Mouse (Mus musculus): Measurements from ENCODE around the gene Gm28053.

GRCm38 (mm10) chr6:48681472-48682090 is 36.8 kb upstream of the Gm28053 start:
- no peak for TF ChIP-seq CTCF (conservative IDR thresholded peaks at IDR 0.05; ENCODE audit: low read length)
- TF ChIP-seq NANOG (IDR thresholded peaks at IDR 0.05; ENCODE audit: borderline replicate concordance, low read length) = no peak

Data from E14TG2a.4 (cell line).